Mouse (Mus musculus): ENCODE measurements at regions not wholly inside any gene's neighbourhood (a gene's known extent, or its start where the extent isn't known, plus 50 kb on each side); places are given as distances from the start of the nearest gene placed in this dataset.

DNA sequence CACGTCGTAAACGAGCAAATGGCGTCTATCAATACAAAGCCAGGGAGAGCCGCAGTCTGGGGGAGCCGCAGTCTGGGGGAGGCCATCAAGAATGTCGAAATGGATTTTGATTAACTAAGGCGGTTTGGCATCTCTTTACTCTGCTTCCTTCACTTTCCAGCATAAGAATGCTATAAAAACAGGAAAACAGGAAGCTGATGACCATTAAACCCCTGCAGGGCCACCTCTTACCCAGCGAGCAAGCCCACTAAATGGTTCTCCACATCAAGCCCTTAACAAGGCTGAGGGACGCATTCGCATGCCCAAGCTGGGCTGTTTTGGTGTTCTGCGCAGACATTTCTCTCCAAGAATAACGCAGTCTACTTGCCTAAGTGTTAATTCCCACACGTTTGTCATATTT, 64.0 kb upstream of the Sall4 start:
- H3K9ac ChIP-seq (replicated peaks; ENCODE audit: low read depth, low read length) = no peak overlapping the region
- H3K27ac ChIP-seq (ENCODE audit: low read length) = no peak overlapping the region
- no peaks in the 10 kb centered on the region for H3K36me3 ChIP-seq (ENCODE audit: control insufficient read depth, insufficient read depth, low read length)
- no peak overlapping the region for H3K4me2 ChIP-seq (replicated peaks; ENCODE audit: low read depth, low read length)
- WGBS = 46% methylated on average over 14 of the region's 14 CpGs
- H3K27me3 ChIP-seq (ENCODE audit: control insufficient read depth, insufficient read depth, low read length) = no peaks in the 10 kb centered on the region
- H3K4me1 ChIP-seq (ENCODE audit: control insufficient read depth, insufficient read depth, low read length) = no peaks in the 10 kb centered on the region
- no peak for ATAC-seq (ENCODE audit: insufficient number of reproducible peaks, insufficient read depth, low FRiP score, low read depth)
- no peaks in the 10 kb centered on the region for H3K9me3 ChIP-seq (ENCODE audit: control insufficient read depth, low read depth, low read length)
- no peak overlapping the region for H3K4me3 ChIP-seq (ENCODE audit: low read depth, low read length)

- Histone ChIP-seq H3K4me3 (ENCODE audit: low read depth, low read length) (no peak overlapping the region), H3K9me3 (ENCODE audit: control insufficient read depth, low read depth, low read length) (no peaks in the 10 kb centered on the region), H3K27ac (ENCODE audit: low read length) (no peak overlapping the region), H3K9ac (replicated peaks; ENCODE audit: low read depth, low read length) (no peak overlapping the region), H3K27me3 (ENCODE audit: control insufficient read depth, insufficient read depth, low read length) (no peaks in the 10 kb centered on the region), H3K4me1 (ENCODE audit: control insufficient read depth, insufficient read depth, low read length) (no peaks in the 10 kb centered on the region), H3K36me3 (ENCODE audit: control insufficient read depth, insufficient read depth, low read length) (no peaks in the 10 kb centered on the region), H3K4me2 (replicated peaks; ENCODE audit: low read depth, low read length) (no peak overlapping the region)
- WGBS = 54% methylated on average over 10 of the region's 10 CpGs
- no peak for ATAC-seq (ENCODE audit: insufficient number of reproducible peaks, insufficient read depth, low FRiP score, low read depth)
Measured at GRCm38 (mm10) chr2:168820648-168821047, 52.9 kb upstream of the Sall4 start.

Measured in stomach, embryonic 14.5 days (tissue).